Mouse (Mus musculus) neural tube, embryonic 12.5 days (tissue): ENCODE results near the gene Gtpbp3. TPM values are rescaled to one million over a fixed set of nuclear protein-coding genes. Genes with fewer than 3 reads are reported as not detected.
A peak's percentile ranks its signal among the peaks of the same experiment; 100 is the strongest.
"Not testable (repeated sequence)": the region's sequence is repeated elsewhere in the genome, so short reads cannot be mapped to it uniquely, and the experiment has no call there.

Source experiments
- ATAC-seq: fragments of 200-750 bp; cut with Nextera tagmentation; 2 replicates; pipeline ENCODE4 v1.8.0; 2017; ENCODE audit warnings: low read depth, mild to moderate bottlenecking, moderate TSS enrichment, moderate library complexity; ENCODE audit not compliant: low FRiP score
- H3K27ac ChIP-seq: fragments of 300-500 bp; sonication (generic); 2 replicates; pipeline ENCODE4 v1.5.1; 2016
- H3K27me3 ChIP-seq: fragments of 300-500 bp; sonication (generic); replicated peaks from 2 replicates; pipeline ENCODE4 v1.6.1; 2016; ENCODE audit warnings: mild to moderate bottlenecking
- H3K36me3 ChIP-seq: fragments of 300-500 bp; sonication (generic); 2 replicates; pipeline ENCODE4 v1.6.1; 2016; ENCODE audit warnings: mild to moderate bottlenecking
- H3K4me1 ChIP-seq: fragments of 300-500 bp; sonication (generic); 2 replicates; pipeline ENCODE4 v1.6.1; 2016
- H3K4me2 ChIP-seq: fragments of 300-500 bp; sonication (generic); replicated peaks from 2 replicates; pipeline ENCODE4 v1.6.1; 2016; ENCODE audit warnings: mild to moderate bottlenecking
- H3K4me3 ChIP-seq: fragments of 300-500 bp; sonication (generic); 2 replicates; pipeline ENCODE4 v1.5.1; 2016
- H3K9ac ChIP-seq: fragments of 300-500 bp; sonication (generic); 2 replicates; pipeline ENCODE4 v1.6.1; 2016; ENCODE audit warnings: mild to moderate bottlenecking
- H3K9me3 ChIP-seq: fragments of 300-500 bp; sonication (generic); 2 replicates; pipeline ENCODE4 v1.6.1; 2016; ENCODE audit warnings: mild to moderate bottlenecking
- WGBS: fragments of 180-500 bp; shearing (Covaris S2); methylation state at CpG from one replicate; pipeline ENCODE4 v1.1.7; 2016; 5-methylcytosine and 5-hydroxymethylcytosine counted together
- polyA plus RNA-seq: library from polyadenylated mRNA; unstranded; fragments of >200 nt; fragmentation: Nextera tagmentation; extraction: Ambion mirVana; gene quantifications from 2 replicates; pipeline ENCODE4 v1.2.1, GENCODE M21; 2016

Gtpbp3 gene
- polyA plus RNA-seq, 1 experiment from 2014 or later = 13.6 TPM

- Histone ChIP-seq H3K4me3 (no peak overlapping the region), H3K27me3 (peaks cover 51% of the 10 kb centered on the region), H3K36me3 (no peaks in the 10 kb centered on the region), H3K9me3 (no peaks in the 10 kb centered on the region), H3K9ac (no peak overlapping the region), H3K27ac (no peak overlapping the region), H3K4me1 (peaks cover 4% of the 10 kb centered on the region; the same call in 1 of the 2 replicates), H3K4me2 (no peak overlapping the region)
- no peak for ATAC-seq
- WGBS = 47% methylated on average over 3 of the region's 3 CpGs
These were observed 39.4 kb downstream of the Gtpbp3 start for GRCm38 (mm10) chr8:71527162-71527870.

GRCm38 (mm10) chr8:71528362-71529073 lies 40.6 kb downstream of the Gtpbp3 start:
- H3K4me3 ChIP-seq = no peak overlapping the region
- H3K36me3 ChIP-seq = no peaks in the 10 kb centered on the region
- no peak overlapping the region for H3K9ac ChIP-seq
- H3K27ac ChIP-seq = no peak overlapping the region
- peaks cover 42% of the 10 kb centered on the region for H3K27me3 ChIP-seq
- no peak for ATAC-seq
- no peaks in the 10 kb centered on the region for H3K9me3 ChIP-seq
- WGBS = 86% methylated on average over 11 of the region's 11 CpGs
- no peak overlapping the region for H3K4me2 ChIP-seq
- H3K4me1 ChIP-seq = peaks cover 4% of the 10 kb centered on the region; the same call in 1 of the 2 replicates

GRCm38 (mm10) chr8:71530735-71531467 lies 43.0 kb downstream of the Gtpbp3 start:
- ATAC-seq, H3K27ac ChIP-seq, H3K36me3 ChIP-seq, H3K9me3 ChIP-seq, H3K9ac ChIP-seq, H3K4me3 ChIP-seq, H3K4me1 ChIP-seq, H3K4me2 ChIP-seq: not testable (repeated sequence)
- 74% methylated on average over 8 of the region's 12 CpGs for WGBS
- H3K27me3 ChIP-seq = peaks cover 21% of the 10 kb centered on the region

GRCm38 (mm10) chr8:71534263-71534810 lies 46.4 kb downstream of the Gtpbp3 start:
- no peak overlapping the region for H3K4me3 ChIP-seq
- no peaks in the 10 kb centered on the region for H3K36me3 ChIP-seq
- H3K9ac ChIP-seq = no peak overlapping the region
- no peak overlapping the region for H3K4me2 ChIP-seq
- no peak for ATAC-seq
- peaks cover 17% of the 10 kb centered on the region for H3K27me3 ChIP-seq
- peaks cover 12% of the 10 kb centered on the region for H3K4me1 ChIP-seq
- WGBS = 38% methylated on average over 3 of the region's 3 CpGs
- no peak overlapping the region for H3K27ac ChIP-seq
- no peaks in the 10 kb centered on the region for H3K9me3 ChIP-seq

- no peak for ATAC-seq
- H3K4me1 ChIP-seq = peaks cover 12% of the 10 kb centered on the region
- WGBS = 68% methylated on average over 5 of the region's 5 CpGs
These were observed 47.8 kb downstream of the Gtpbp3 start for GRCm38 (mm10) chr8:71535663-71536062.

GRCm38 (mm10) chr8:71537028-71537867 lies 49.3 kb downstream of the Gtpbp3 start, which contains the start of gene Bst2:
Bst2 (minus strand) TSS chr8:71537456.
- Histone ChIP-seq H3K27me3 (peaks cover 17% of the 10 kb centered on the region), H3K9me3 (no peaks in the 10 kb centered on the region), H3K9ac (0 out of 2 replicates have a peak within 1 kb of the TSS, but pooled peaks have one; percentile 29), H3K4me1 (peaks cover 12% of the 10 kb centered on the region), H3K27ac (no peak within 1 kb of the TSS), H3K36me3 (no peaks in the 10 kb centered on the region), H3K4me2 (peak within 1 kb of the TSS; percentile 57), H3K4me3 (peak within 1 kb of the TSS; percentile 29)
- no peak for ATAC-seq
- 3% methylated on average over 37 of the region's 37 CpGs for WGBS

More at GRCm38 (mm10) chr8:71535663-71536062, 47.8 kb downstream of the Gtpbp3 start:
- Histone ChIP-seq H3K9me3 (no peaks in the 10 kb centered on the region), H3K4me2 (no peak overlapping the region), H3K27me3 (peaks cover 17% of the 10 kb centered on the region), H3K4me3 (no peak overlapping the region), H3K27ac (no peak overlapping the region), H3K9ac (no peak overlapping the region), H3K36me3 (no peaks in the 10 kb centered on the region)

GRCm38 (mm10) chr8:71542632-71543343 lies 54.9 kb downstream of the Gtpbp3 start, which contains the start of gene Mvb12a:
Mvb12a (plus strand) TSS chr8:71542922.
- under 1% methylated on average over 55 of the region's 55 CpGs for WGBS
- H3K9me3 ChIP-seq = no peaks in the 10 kb centered on the region

GRCm38 (mm10) chr8:71543755-71544154 lies 55.9 kb downstream of the Gtpbp3 start:
- Histone ChIP-seq H3K27ac (no peak overlapping the region), H3K4me3 (peak overlapping the region; percentile 74), H3K36me3 (peaks cover 30% of the 10 kb centered on the region), H3K9ac (peak overlapping the region; percentile 73; the same call in 1 of the 2 replicates), H3K27me3 (no peaks in the 10 kb centered on the region), H3K4me2 (peak overlapping the region; percentile 86), H3K4me1 (peaks cover 10% of the 10 kb centered on the region), H3K9me3 (no peaks in the 10 kb centered on the region)
- 89% methylated on average over 9 of the region's 9 CpGs for WGBS
- no peak for ATAC-seq

More at GRCm38 (mm10) chr8:71542632-71543343, 54.9 kb downstream of the Gtpbp3 start, which contains the start of gene Mvb12a:
- Histone ChIP-seq H3K4me3 (peak within 1 kb of the TSS; percentile 74), H3K27ac (no peak within 1 kb of the TSS; the same call in 1 of the 2 replicates), H3K4me2 (peak within 1 kb of the TSS; percentile 86), H3K27me3 (0 out of 2 replicates have a peak, but pooled peaks cover 8% of the 10 kb centered on the region), H3K4me1 (peaks cover 12% of the 10 kb centered on the region), H3K36me3 (peaks cover 26% of the 10 kb centered on the region), H3K9ac (peak within 1 kb of the TSS; percentile 73)
- ATAC-seq = peak; percentile 94

GRCm38 (mm10) chr8:71545053-71545452 lies 57.1 kb downstream of the Gtpbp3 start:
- 93% methylated on average over 11 of the region's 11 CpGs for WGBS
- Histone ChIP-seq H3K9me3 (no peaks in the 10 kb centered on the region), H3K4me2 (no peak overlapping the region), H3K4me1 (peaks cover 10% of the 10 kb centered on the region), H3K9ac (no peak overlapping the region), H3K36me3 (peaks cover 30% of the 10 kb centered on the region), H3K4me3 (no peak overlapping the region), H3K27ac (no peak overlapping the region), H3K27me3 (no peaks in the 10 kb centered on the region)
- ATAC-seq = no peak

- no peak overlapping the region for H3K4me3 ChIP-seq
- H3K27ac ChIP-seq = no peak overlapping the region
- peaks cover 30% of the 10 kb centered on the region for H3K36me3 ChIP-seq
- ATAC-seq = no peak
- H3K4me2 ChIP-seq = no peak overlapping the region
- no peaks in the 10 kb centered on the region for H3K27me3 ChIP-seq
- no peak overlapping the region for H3K9ac ChIP-seq
- H3K4me1 ChIP-seq = peaks cover 10% of the 10 kb centered on the region
- 87% methylated on average over 7 of the region's 7 CpGs for WGBS
- H3K9me3 ChIP-seq = no peaks in the 10 kb centered on the region
These were observed 59.7 kb downstream of the Gtpbp3 start for GRCm38 (mm10) chr8:71547590-71547989.
